Mouse (Mus musculus) CH12.LX (cell line): ENCODE measurements at regions not wholly inside any gene's neighbourhood (a gene's known extent, or its start where the extent isn't known, plus 50 kb on each side); places are given as distances from the start of the nearest gene placed in this dataset.
A peak's percentile ranks its signal among the peaks of the same experiment; 100 is the strongest.

Source experiments
- DNase-seq: peaks from one replicate; pipeline ENCODE4 v3.0.0-alpha.2; 2013; ENCODE audit errors: extremely low read depth
- H3K27ac ChIP-seq: 2 replicates; pipeline ENCODE4 v1.5.1; 2012; ENCODE audit warnings: low read depth, mild to moderate bottlenecking, control low read depth, moderate library complexity; ENCODE audit not compliant: insufficient read depth
- H3K27me3 ChIP-seq: replicated peaks from 2 replicates; pipeline ENCODE3; 2012; ENCODE audit warnings: inconsistent platforms
- H3K36me3 ChIP-seq, 2 experiments: replicated peaks in 1 of 2; 2 replicates each; pipeline versions ENCODE3 to v1.6.1; 2012; ENCODE audit warnings: inconsistent platforms in 1 of 2, low read length in 1 of 2, mild to moderate bottlenecking in 1 of 2, mixed read lengths in 1 of 2, moderate library complexity in 1 of 2; ENCODE audit not compliant: control insufficient read depth in 1 of 2, insufficient read depth in 1 of 2
- H3K4me1 ChIP-seq, 2 experiments: 2 replicates each; pipeline ENCODE4 v1.6.1; 2012; ENCODE audit warnings: inconsistent platforms in 1 of 2, moderate library complexity in 1 of 2; ENCODE audit not compliant: insufficient read depth in 2 of 2, control insufficient read depth in 1 of 2
- H3K4me2 ChIP-seq: 2 replicates; pipeline ENCODE4 v1.6.1; 2012; ENCODE audit warnings: low read depth, mild to moderate bottlenecking, control low read depth; ENCODE audit not compliant: poor library complexity, insufficient read depth, severe bottlenecking
- H3K4me3 ChIP-seq, 3 experiments: fragments of 150-350 bp in 1 of 3; sonication (generic) in 1 of 3; replicated peaks in 1 of 3; 2 replicates each; pipeline versions ENCODE3 to v1.5.1; 2011 to 2012; ENCODE audit warnings: low read depth in 2 of 3, low read length in 2 of 3, mild to moderate bottlenecking in 2 of 3, moderate library complexity in 2 of 3, control low read depth in 1 of 3, improper control_type of control experiment in 1 of 3, inconsistent platforms in 1 of 3, mixed read lengths in 1 of 3; ENCODE audit not compliant: poor library complexity in 1 of 3
- H3K79me2 ChIP-seq: replicated peaks from 2 replicates; pipeline ENCODE4 v1.6.1; 2012; ENCODE audit warnings: mild to moderate bottlenecking, moderate library complexity; ENCODE audit not compliant: control insufficient read depth, poor library complexity, insufficient read depth, severe bottlenecking; ENCODE audit errors: extremely low read depth
- H3K9ac ChIP-seq: 2 replicates; pipeline ENCODE4 v1.6.1; 2012; ENCODE audit warnings: low read depth, mild to moderate bottlenecking, control low read depth, moderate library complexity; ENCODE audit not compliant: insufficient read depth
- H3K9me3 ChIP-seq: replicated peaks from 2 replicates; pipeline ENCODE3; 2012; ENCODE audit warnings: low read length, inconsistent platforms, mixed read lengths
- BHLHE40 ChIP-seq: IDR thresholded peaks from 2 replicates; pipeline ENCODE4 v1.6.1; 2011; ENCODE audit warnings: mild to moderate bottlenecking, low read depth, low read length, improper control_type of control experiment
- CHD2 ChIP-seq: IDR thresholded peaks from 2 replicates; pipeline ENCODE4 v1.6.1; 2011; ENCODE audit warnings: low read length, improper control_type of control experiment
- CTCF ChIP-seq, 2 experiments: IDR thresholded peaks in 1 of 2; conservative IDR thresholded peaks in 1 of 2; 2 replicates each; pipeline ENCODE4 v1.5.1; 2011 to 2012; ENCODE audit warnings: low read depth in 2 of 2, low read length in 2 of 2, improper control_type of control experiment in 1 of 2, inconsistent platforms in 1 of 2, mild to moderate bottlenecking in 1 of 2, moderate library complexity in 1 of 2
- E2F4 ChIP-seq: IDR thresholded peaks from 2 replicates; pipeline ENCODE4 v1.6.1; 2011; ENCODE audit warnings: low read depth, low read length, improper control_type of control experiment; ENCODE audit not compliant: insufficient replicate concordance
- EP300 ChIP-seq: IDR thresholded peaks from 2 replicates; pipeline ENCODE4 v1.6.1; 2011; ENCODE audit warnings: low read length, improper control_type of control experiment
- ETS1 ChIP-seq: conservative IDR thresholded peaks from 2 replicates; pipeline ENCODE4 v1.6.1; 2012; ENCODE audit warnings: low read depth, mild to moderate bottlenecking, inconsistent platforms, low read length, improper control_type of control experiment, moderate library complexity
- GABPA ChIP-seq: IDR thresholded peaks from 2 replicates; pipeline ENCODE4 v1.6.1; 2012; ENCODE audit warnings: low read depth, low read length, improper control_type of control experiment, inconsistent platforms; ENCODE audit not compliant: insufficient replicate concordance
- HCFC1 ChIP-seq: IDR thresholded peaks from 2 replicates; pipeline ENCODE4 v1.6.1; 2012; ENCODE audit warnings: low read depth, mild to moderate bottlenecking, inconsistent platforms, low read length, improper control_type of control experiment
- JUN ChIP-seq: IDR thresholded peaks from 2 replicates; pipeline ENCODE4 v1.6.1; 2011; ENCODE audit warnings: low read depth, mild to moderate bottlenecking, low read length, improper control_type of control experiment, moderate library complexity; ENCODE audit not compliant: insufficient read depth
- JUND ChIP-seq: conservative IDR thresholded peaks from 2 replicates; pipeline ENCODE4 v1.6.1; 2011; ENCODE audit warnings: low read depth, low read length, improper control_type of control experiment
- KAT2A ChIP-seq: IDR thresholded peaks from 2 replicates; pipeline ENCODE4 v1.6.1; 2012; ENCODE audit warnings: low read length, improper control_type of control experiment, inconsistent platforms; ENCODE audit not compliant: insufficient replicate concordance
- MAFK ChIP-seq: IDR thresholded peaks from 2 replicates; pipeline ENCODE4 v1.6.1; 2011; ENCODE audit warnings: low read length, improper control_type of control experiment; ENCODE audit not compliant: insufficient replicate concordance
- MAX ChIP-seq: IDR thresholded peaks from 2 replicates; pipeline ENCODE4 v1.6.1; 2011; ENCODE audit warnings: low read length, improper control_type of control experiment
- MAZ ChIP-seq: IDR thresholded peaks from 2 replicates; pipeline ENCODE4 v1.6.1; 2012; ENCODE audit warnings: low read depth, mild to moderate bottlenecking, inconsistent platforms, low read length, improper control_type of control experiment, moderate library complexity
- MEF2A ChIP-seq: IDR thresholded peaks from 2 replicates; pipeline ENCODE4 v1.6.1; 2014; ENCODE audit warnings: low read depth, mild to moderate bottlenecking, inconsistent platforms, low read length, improper control_type of control experiment, borderline replicate concordance
- NELFE ChIP-seq: IDR thresholded peaks from 2 replicates; pipeline ENCODE4 v1.6.1; 2011; ENCODE audit warnings: low read depth, low read length, improper control_type of control experiment
- NRF1 ChIP-seq: IDR thresholded peaks from 2 replicates; pipeline ENCODE4 v1.6.1; 2014; ENCODE audit warnings: low read depth, mild to moderate bottlenecking, inconsistent platforms, low read length, improper control_type of control experiment, moderate library complexity
- PAX5 ChIP-seq: IDR thresholded peaks from 2 replicates; pipeline ENCODE4 v1.6.1; 2012; ENCODE audit warnings: low read length, inconsistent platforms, mixed read lengths
- POLR2A ChIP-seq: IDR thresholded peaks from 2 replicates; pipeline ENCODE4 v1.6.1; 2011; ENCODE audit warnings: low read depth, mild to moderate bottlenecking, improper control_type of control experiment, low read length
- RAD21 ChIP-seq: IDR thresholded peaks from 2 replicates; pipeline ENCODE4 v1.6.1; 2011; ENCODE audit warnings: low read depth, mild to moderate bottlenecking, low read length, improper control_type of control experiment, moderate library complexity
- SIN3A ChIP-seq: IDR thresholded peaks from 2 replicates; pipeline ENCODE4 v1.6.1; 2012; ENCODE audit warnings: low read length, improper control_type of control experiment, inconsistent platforms
- SMC3 ChIP-seq: IDR thresholded peaks from 2 replicates; pipeline ENCODE4 v1.6.1; 2011; ENCODE audit warnings: low read depth, low read length, improper control_type of control experiment
- TCF12 ChIP-seq: IDR thresholded peaks from 2 replicates; pipeline ENCODE4 v1.6.1; 2014; ENCODE audit warnings: low read depth, mild to moderate bottlenecking, inconsistent platforms, low read length, improper control_type of control experiment
- UBTF ChIP-seq: IDR thresholded peaks from 2 replicates; pipeline ENCODE4 v1.6.1; 2012; ENCODE audit warnings: low read depth, mild to moderate bottlenecking, inconsistent platforms, low read length, improper control_type of control experiment, moderate library complexity
- USF1 ChIP-seq: IDR thresholded peaks from 2 replicates; pipeline ENCODE4 v1.6.1; 2014; ENCODE audit warnings: low read depth, mild to moderate bottlenecking, inconsistent platforms, low read length, improper control_type of control experiment
- USF2 ChIP-seq: conservative IDR thresholded peaks from 2 replicates; pipeline ENCODE4 v1.6.1; 2011; ENCODE audit warnings: low read depth, low read length, improper control_type of control experiment
- ZKSCAN1 ChIP-seq: IDR thresholded peaks from 2 replicates; pipeline ENCODE4 v1.6.1; 2012; ENCODE audit warnings: low read depth, inconsistent platforms, low read length, improper control_type of control experiment, borderline replicate concordance
- ZNF384 ChIP-seq: IDR thresholded peaks from 2 replicates; pipeline ENCODE4 v1.6.1; 2012; ENCODE audit warnings: low read depth, low read length, improper control_type of control experiment, inconsistent platforms
- dilution Hi-C: fragments of 300-500 bp; cut with MboI; formaldehyde crosslinking; loops from 2 replicates; pipeline ENCODE4 v1.14.3; 2020; ENCODE audit warnings: low sequenced_read_pairs; ENCODE audit not compliant: extremely low pct_unique_long_range_greater_than_20kb, extremely low pct_ligation_motif_present
- in situ Hi-C: fragments of 300-500 bp; cut with MboI; formaldehyde crosslinking; loops from 3 replicates; pipeline ENCODE4 v1.14.3; 2019; ENCODE audit warnings: low sequenced_read_pairs, low pct_ligation_motif_present, low pct_unique_long_range_greater_than_20kb, mixed read lengths

DNA sequence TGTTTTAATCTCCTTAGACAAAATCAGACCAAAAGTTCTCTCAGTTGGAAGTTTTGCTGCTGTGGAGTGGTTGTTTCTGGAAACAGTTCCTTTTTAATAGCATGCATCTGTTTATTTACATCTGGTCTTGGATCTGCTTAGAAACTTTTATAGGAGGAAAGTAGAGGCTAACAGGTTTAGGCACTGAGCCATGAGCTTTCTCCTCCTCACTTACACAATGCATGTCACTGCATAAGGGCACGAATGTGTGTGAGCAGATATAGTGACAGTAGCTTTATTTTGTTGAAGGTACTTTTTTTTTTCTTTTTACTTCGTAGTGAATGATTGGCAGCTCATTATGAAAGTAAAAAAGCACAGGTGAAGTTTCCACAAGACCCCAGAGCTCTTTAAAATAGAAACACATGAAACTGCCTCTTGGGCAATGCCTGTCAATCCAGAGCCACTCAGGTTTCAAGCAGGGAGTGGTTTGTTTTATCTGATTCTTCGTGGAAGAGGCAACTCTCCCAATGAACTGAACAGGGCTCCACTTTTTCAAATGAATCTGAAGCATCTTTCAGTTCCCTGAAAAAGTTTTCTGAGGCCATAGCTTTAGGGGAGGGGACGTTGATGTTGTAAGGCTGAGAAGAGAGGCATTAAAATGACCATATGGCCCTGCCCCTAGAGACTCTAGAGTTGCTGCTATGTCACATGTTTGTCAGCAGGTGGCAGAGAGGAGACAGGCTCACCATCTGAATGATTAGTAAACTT is 1814.4 kb downstream of the 9330182O14Rik start (continued):
- TF ChIP-seq EP300 = peak; percentile 24; the same call in 1 of the 2 replicates
- TF ChIP-seq MAZ = no peak
- 0 out of 2 replicates have a peak, but pooled peaks have one; percentile 12 for TF ChIP-seq JUND
- TF ChIP-seq UBTF = no peak
- TF ChIP-seq SIN3A = peak; percentile 31; the same call in 1 of the 2 replicates
- TF ChIP-seq TCF12 = 0 out of 2 replicates have a peak, but pooled peaks have one; percentile 23
- no peak for TF ChIP-seq ETS1
- no peak for TF ChIP-seq POLR2A
- peak; percentile 72 for TF ChIP-seq SMC3
- no peak for TF ChIP-seq CHD2
- no peak for TF ChIP-seq ZKSCAN1
- no peak for TF ChIP-seq PAX5
- no peak for TF ChIP-seq E2F4
- TF ChIP-seq CTCF (conservative IDR thresholded peaks at IDR 0.05 in 1 of 2, IDR thresholded peaks at IDR 0.05 in 1 of 2; ENCODE audit: low read depth in 2 of 2, low read length in 2 of 2) = peak; percentile 78 to 80
- TF ChIP-seq NELFE = peak; percentile 36; the same call in 1 of the 2 replicates
- TF ChIP-seq KAT2A = no peak
- no peak for TF ChIP-seq BHLHE40
- no peak for TF ChIP-seq GABPA

DNA sequence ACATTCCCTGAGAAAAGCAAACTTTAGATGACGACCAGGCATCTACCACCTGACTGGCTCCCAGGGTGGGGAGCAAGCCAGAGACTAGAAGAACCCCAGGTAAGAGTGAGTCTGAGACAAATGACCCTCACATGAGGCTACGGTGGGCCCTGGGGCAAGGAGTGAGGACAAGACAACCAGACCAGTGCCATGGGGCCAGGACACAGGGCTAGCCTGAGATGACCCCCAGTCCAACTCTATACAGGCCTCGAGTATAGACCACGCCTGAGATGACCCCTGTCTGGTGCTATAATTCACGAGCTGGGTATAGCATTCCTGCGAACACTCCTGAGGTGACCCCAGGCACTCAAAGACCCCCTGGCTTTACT is 1814.9 kb downstream of the 9330182O14Rik start:
- no peak overlapping the region for H3K27ac ChIP-seq
- no peak for TF ChIP-seq HCFC1
- no peak for TF ChIP-seq RAD21
- no peak for TF ChIP-seq USF2
- TF ChIP-seq ZNF384 = no peak
- no peak for TF ChIP-seq NRF1
- no peak for TF ChIP-seq CTCF (conservative IDR thresholded peaks at IDR 0.05 in 1 of 2, IDR thresholded peaks at IDR 0.05 in 1 of 2; ENCODE audit: low read depth in 2 of 2, low read length in 2 of 2)
- no peak for TF ChIP-seq MAX
- no peak for TF ChIP-seq POLR2A
- TF ChIP-seq KAT2A = no peak
- TF ChIP-seq ETS1 = no peak
- TF ChIP-seq TCF12 = no peak
- no peak for TF ChIP-seq UBTF
- no peak for TF ChIP-seq MEF2A
- no peak for TF ChIP-seq JUND
- no peak for TF ChIP-seq SMC3
- no peak for TF ChIP-seq USF1
- TF ChIP-seq MAFK = no peak
- no peak for TF ChIP-seq JUN
- peaks cover 4 to 17% of the 10 kb centered on the region in 2 experiments; a peak in 3 of 4 replicates for H3K4me1 ChIP-seq
- no peaks in the 10 kb centered on the region for H3K9me3 ChIP-seq
- dilution Hi-C loops (no loop called here), in situ Hi-C loops (no loop called here)
- H3K36me3 ChIP-seq = no peaks in the 10 kb centered on the region
- no peak overlapping the region for H3K9ac ChIP-seq
- 0 out of 2 replicates have a peak overlapping the region, but pooled peaks have one; percentile 43 for H3K4me2 ChIP-seq
- no peak for DNase-seq
- no peaks in the 10 kb centered on the region for H3K27me3 ChIP-seq
- H3K4me3 ChIP-seq = no peak overlapping the region
- no peaks in the 10 kb centered on the region for H3K79me2 ChIP-seq
